Mouse (Mus musculus) naive thymus-derived CD4-positive, alpha-beta T cell, adult 2 months (primary cell): ENCODE measurements around the gene Tmem131l.

Experiments used
- DNase-seq: peaks from one replicate; pipeline ENCODE4 v3.0.0-alpha.2; 2011; ENCODE audit warnings: low read depth

The Tmem131l gene

GRCm38 (mm10) chr3:83864064-83864548 is 175.9 kb downstream of the Tmem131l start:
- no peak for DNase-seq

GRCm38 (mm10) chr3:83862956-83863355 is 177.0 kb downstream of the Tmem131l start:
- peak; percentile 35 for DNase-seq

- DNase-seq = no peak
Observed at GRCm38 (mm10) chr3:83859595-83859994, 180.4 kb downstream of the Tmem131l start.

GRCm38 (mm10) chr3:83859071-83859470 is 180.9 kb downstream of the Tmem131l start:
- no peak for DNase-seq

- no peak for DNase-seq
Observed at GRCm38 (mm10) chr3:83857621-83858020, 182.4 kb downstream of the Tmem131l start.

- DNase-seq = no peak
Observed at GRCm38 (mm10) chr3:83855643-83856042, 184.3 kb downstream of the Tmem131l start.

GRCm38 (mm10) chr3:83849341-83849740 is 190.6 kb downstream of the Tmem131l start:
- DNase-seq = no peak
